Mouse (Mus musculus) limb, embryonic 11.5 days (tissue): Measurements from ENCODE around the gene Insl3. TPM values are rescaled to one million over a fixed set of nuclear protein-coding genes. Genes with fewer than 3 reads are reported as not detected.
"Not testable (repeated sequence)": the region's sequence is repeated elsewhere in the genome, so short reads cannot be mapped to it uniquely, and the experiment has no call there.

Experiments used
- ATAC-seq: fragments of 200-750 bp; cut with Nextera tagmentation; 2 replicates; pipeline ENCODE4 v1.8.0; 2017; ENCODE audit warnings: low read depth; ENCODE audit not compliant: insufficient number of reproducible peaks, low FRiP score, low TSS enrichment
- DNase-seq: peaks from one replicate; pipeline ENCODE4 v3.0.0-alpha.2; 2015; ENCODE audit warnings: low spot score
- H3K27ac ChIP-seq: fragments of 300-500 bp; sonication (generic); replicated peaks from 2 replicates; pipeline ENCODE4 v1.5.1; 2014; ENCODE audit warnings: low read depth, mild to moderate bottlenecking, low read length
- H3K27me3 ChIP-seq: fragments of 300-500 bp; sonication (generic); 2 replicates; pipeline ENCODE4 v1.6.1; 2014; ENCODE audit warnings: mild to moderate bottlenecking, low read length, mixed read lengths; ENCODE audit not compliant: control insufficient read depth, insufficient read depth
- H3K36me3 ChIP-seq: fragments of 300-500 bp; sonication (generic); 2 replicates; pipeline ENCODE4 v1.6.1; 2014; ENCODE audit warnings: mild to moderate bottlenecking, low read length, moderate library complexity, mixed read lengths; ENCODE audit not compliant: control insufficient read depth, insufficient read depth
- H3K4me1 ChIP-seq: fragments of 300-500 bp; sonication (generic); 2 replicates; pipeline ENCODE4 v1.6.1; 2014; ENCODE audit warnings: low read length, mixed read lengths; ENCODE audit not compliant: control insufficient read depth, insufficient read depth
- H3K4me2 ChIP-seq: fragments of 300-500 bp; sonication (generic); 2 replicates; pipeline ENCODE4 v1.6.1; 2014; ENCODE audit warnings: low read depth, mild to moderate bottlenecking, moderate library complexity; ENCODE audit not compliant: severe bottlenecking
- H3K4me3 ChIP-seq: fragments of 300-500 bp; sonication (generic); 2 replicates; pipeline ENCODE4 v1.5.1; 2014; ENCODE audit warnings: low read depth, low read length
- H3K9ac ChIP-seq: fragments of 300-500 bp; sonication (generic); 2 replicates; pipeline ENCODE4 v1.6.1; 2014; ENCODE audit warnings: mild to moderate bottlenecking, low read length
- H3K9me3 ChIP-seq: fragments of 300-500 bp; sonication (generic); 2 replicates; pipeline ENCODE4 v1.6.1; 2016; ENCODE audit warnings: low read length; ENCODE audit not compliant: control insufficient read depth
- WGBS: fragments of 180-500 bp; shearing (Covaris S2); extraction: QIAGEN DNeasy Blood & Tissue Kit; methylation state at CpG from one replicate; pipeline ENCODE4 v1.1.7; 2014; 5-methylcytosine and 5-hydroxymethylcytosine counted together
- polyA plus RNA-seq: library from polyadenylated mRNA; unstranded; fragments of >200 nt; fragmentation: Nextera tagmentation; extraction: Ambion mirVana; gene quantifications from 2 replicates; pipeline ENCODE4 v1.2.1, GENCODE M21; 2014

Insl3 gene
- polyA plus RNA-seq, 1 experiment from 2014 or later: not detected

DNA sequence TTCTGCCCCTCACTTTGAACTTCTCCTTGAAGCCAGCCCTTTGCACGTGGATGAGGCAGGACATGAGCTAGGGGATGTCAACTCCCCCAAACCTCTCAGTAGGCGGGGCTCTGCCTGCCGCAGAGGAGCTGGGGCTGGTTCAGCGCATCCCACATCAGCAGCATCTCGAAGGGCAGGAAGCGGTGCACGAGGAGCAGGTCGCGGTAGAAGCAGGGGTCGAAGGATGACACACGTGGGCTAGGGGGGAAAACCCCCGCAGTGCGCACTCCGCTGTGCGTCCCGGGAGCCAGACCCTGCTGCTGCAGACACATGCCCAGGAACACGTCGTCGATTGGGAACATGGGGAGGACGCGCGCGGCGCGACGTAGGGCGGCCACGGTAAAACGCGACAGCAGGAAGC lies 3.5 kb downstream of the Insl3 start:
- ATAC-seq: no peak; the same call in 1 of the 2 replicates
- H3K4me3 ChIP-seq: no peak overlapping the region
- 3% methylated on average over 30 of the region's 30 CpGs for WGBS
- DNase-seq: no peak
- no peaks in the 10 kb centered on the region for H3K9me3 ChIP-seq
- H3K36me3 ChIP-seq: no peaks in the 10 kb centered on the region
- no peak overlapping the region for H3K27ac ChIP-seq
- H3K4me2 ChIP-seq: no peak overlapping the region
- H3K4me1 ChIP-seq: 0 out of 2 replicates have a peak, but pooled peaks cover 5% of the 10 kb centered on the region
- peaks cover 83% of the 10 kb centered on the region for H3K27me3 ChIP-seq
- H3K9ac ChIP-seq: no peak overlapping the region

DNA sequence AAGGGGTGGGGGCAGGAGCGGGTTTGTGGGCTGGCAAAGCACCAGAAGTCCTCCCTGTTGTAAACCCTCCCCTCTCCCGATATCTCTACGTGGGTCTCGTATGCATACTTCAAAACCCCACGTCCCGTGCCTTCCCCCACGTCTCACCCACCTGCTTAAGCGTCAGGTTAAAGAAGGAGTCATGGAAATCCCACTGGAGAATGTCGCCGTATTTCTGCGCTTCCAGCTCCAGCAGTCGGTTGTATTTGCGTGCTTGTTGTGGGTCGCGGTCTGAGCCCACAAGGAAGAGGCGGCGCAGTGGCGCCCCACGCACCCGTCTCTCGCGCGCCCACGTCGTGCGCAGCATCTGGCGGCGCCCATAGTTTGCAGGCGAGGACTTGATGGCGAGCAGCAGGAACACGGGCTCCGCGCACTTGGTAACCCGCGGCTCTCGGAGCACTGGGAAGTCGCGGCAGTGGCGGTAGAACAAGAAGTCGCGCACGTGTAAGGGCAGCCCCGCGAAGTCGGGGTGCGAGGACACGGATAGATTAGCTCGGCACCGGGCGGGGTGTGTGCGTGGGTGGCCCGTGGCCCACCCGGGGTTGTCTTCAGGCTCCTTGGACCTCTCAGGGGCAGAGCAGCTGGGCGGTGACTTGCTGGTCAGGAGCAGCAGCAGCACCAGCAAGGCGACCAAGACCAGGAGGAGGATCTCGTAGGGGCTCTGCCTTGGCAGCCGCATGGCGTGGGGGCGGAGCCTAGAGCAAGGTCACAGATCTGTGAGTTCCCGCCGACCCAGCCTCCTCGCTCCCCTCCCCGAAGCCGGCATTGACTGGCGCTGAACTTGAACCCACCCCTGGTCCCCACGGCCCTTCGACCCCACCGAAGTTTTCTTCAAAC lies 4.4 kb downstream of the Insl3 start:
- Histone ChIP-seq H3K27me3 (peaks cover 74% of the 10 kb centered on the region), H3K4me1 (0 out of 2 replicates have a peak, but pooled peaks cover 2% of the 10 kb centered on the region), H3K9me3 (no peaks in the 10 kb centered on the region), H3K27ac (no peak overlapping the region), H3K36me3 (no peaks in the 10 kb centered on the region), H3K4me3 (no peak overlapping the region), H3K9ac (no peak overlapping the region), H3K4me2 (peak overlapping the region; percentile 12; the same call in 1 of the 2 replicates)
- ATAC-seq: no peak
- no peak for DNase-seq
- WGBS: 9% methylated on average over 68 of the region's 68 CpGs

DNA sequence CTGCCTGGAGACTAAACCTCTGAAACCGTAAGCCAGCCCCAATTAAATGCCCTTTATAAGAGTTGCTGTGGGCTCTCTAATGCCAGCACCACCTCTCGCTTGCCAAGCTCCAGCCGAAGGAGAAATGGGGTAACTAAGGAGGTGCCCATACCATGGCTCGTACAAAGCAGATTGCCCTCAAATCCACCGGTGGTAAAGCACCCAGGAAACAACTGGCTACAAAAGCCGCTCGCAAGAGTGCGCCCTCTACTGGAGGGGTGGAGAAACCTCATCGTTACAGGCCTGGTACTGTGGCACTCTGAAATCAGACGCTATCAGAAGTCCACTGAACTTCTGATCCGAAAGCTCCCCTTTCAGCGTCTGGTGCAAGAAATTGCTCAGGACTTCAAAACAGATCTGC lies 6.4 kb downstream of the Insl3 start:
- H3K4me1 ChIP-seq, H3K27ac ChIP-seq, H3K4me3 ChIP-seq, H3K9ac ChIP-seq, H3K4me2 ChIP-seq, ATAC-seq, DNase-seq, H3K9me3 ChIP-seq, H3K36me3 ChIP-seq: not testable (repeated sequence)
- H3K27me3 ChIP-seq: peaks cover 64% of the 10 kb centered on the region
- WGBS: 70% methylated on average over 12 of the region's 12 CpGs

DNA sequence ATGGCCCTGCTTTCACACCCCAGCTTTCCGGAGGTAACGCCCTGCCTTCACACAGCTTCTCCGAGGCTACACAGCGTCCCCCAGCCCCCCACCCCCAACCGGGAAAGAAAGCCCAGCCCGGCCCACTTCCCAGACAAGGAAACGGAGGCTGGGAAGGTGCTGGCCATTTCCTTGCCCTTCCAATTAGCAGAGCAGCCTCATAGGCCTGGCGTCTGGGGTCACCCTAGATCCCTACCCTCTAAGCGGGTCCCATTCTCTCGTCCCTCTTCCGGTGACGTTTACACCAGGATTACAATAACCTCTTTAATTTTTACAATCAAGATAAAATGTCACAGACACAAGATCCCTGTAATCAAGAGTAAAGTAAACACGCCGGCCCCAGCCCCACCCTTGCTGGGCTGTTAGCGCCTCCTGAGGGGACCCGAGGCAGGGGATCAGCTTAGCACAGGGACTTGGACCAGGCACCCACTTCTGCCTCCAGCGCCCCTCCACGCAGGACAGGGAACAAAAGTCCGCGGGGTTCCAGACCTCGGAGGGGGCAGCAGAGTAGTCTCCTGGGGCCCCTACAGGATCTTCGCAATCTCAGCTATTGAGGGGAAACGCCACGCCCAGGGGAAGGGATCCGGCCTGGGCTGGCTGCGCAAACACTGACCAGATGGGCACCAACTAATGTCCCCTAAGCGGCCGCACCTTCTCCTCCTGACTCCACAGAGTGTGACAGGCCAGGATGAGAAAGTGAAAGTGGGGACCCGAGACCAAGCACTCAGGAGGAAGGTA lies 11.7 kb downstream of the Insl3 start:
- Histone ChIP-seq H3K4me2 (no peak overlapping the region; the same call in 1 of the 2 replicates), H3K4me1 (no peaks in the 10 kb centered on the region), H3K27me3 (peaks cover 39% of the 10 kb centered on the region), H3K9ac (0 out of 2 replicates have a peak overlapping the region, but pooled peaks have one; percentile 17), H3K4me3 (no peak overlapping the region), H3K36me3 (no peaks in the 10 kb centered on the region), H3K27ac (no peak overlapping the region), H3K9me3 (no peaks in the 10 kb centered on the region)
- 4% methylated on average over 29 of the region's 29 CpGs for WGBS
- ATAC-seq (no peak), DNase-seq (no peak)

DNA sequence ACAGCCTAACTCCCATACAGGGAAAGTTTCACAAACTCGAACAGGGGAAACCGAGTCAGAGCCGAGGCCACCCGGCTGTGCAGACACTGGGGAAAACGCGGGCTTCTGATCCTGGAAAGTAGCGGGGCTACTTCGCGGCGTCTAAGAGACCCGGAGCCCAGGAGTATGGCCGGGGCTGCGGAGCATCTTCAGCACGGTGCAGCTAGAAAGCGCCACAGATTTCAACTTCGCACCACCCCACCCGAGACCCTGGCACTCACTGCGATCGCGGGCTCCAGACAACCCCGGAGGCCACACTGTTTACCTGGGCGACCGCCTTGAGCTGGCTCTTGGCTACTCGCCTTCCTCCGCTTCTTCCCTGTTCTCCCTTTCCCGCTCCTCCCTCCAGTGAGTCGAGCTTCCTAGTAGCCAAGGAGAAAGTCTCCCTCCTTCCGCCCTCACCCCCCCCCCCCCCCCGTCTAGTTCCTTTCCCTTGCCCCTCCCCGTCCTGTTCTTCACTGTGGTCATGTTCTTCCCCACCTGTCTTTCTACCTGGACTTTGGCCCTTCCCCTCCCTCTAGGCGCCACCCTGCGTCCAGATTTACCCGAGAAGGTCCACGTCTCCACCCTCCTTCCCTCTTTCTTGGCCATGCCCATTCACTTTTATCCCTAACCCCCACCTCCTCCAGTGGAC lies 12.5 kb downstream of the Insl3 start, which contains the start of gene B3gnt3:
B3gnt3 (minus strand) TSS at position 376 of the 673 bp plus-strand sequence.
- no peak for DNase-seq
- H3K9me3 ChIP-seq: no peaks in the 10 kb centered on the region
- peaks cover 38% of the 10 kb centered on the region for H3K27me3 ChIP-seq
- H3K4me2 ChIP-seq: no peak within 1 kb of the TSS; the same call in 1 of the 2 replicates
- H3K36me3 ChIP-seq: no peaks in the 10 kb centered on the region
- H3K27ac ChIP-seq: no peak within 1 kb of the TSS
- no peak within 1 kb of the TSS for H3K4me3 ChIP-seq
- 0 out of 2 replicates have a peak within 1 kb of the TSS, but pooled peaks have one; percentile 17 for H3K9ac ChIP-seq
- 0 out of 2 replicates have a peak, but pooled peaks have one; percentile 8 for ATAC-seq
- no peaks in the 10 kb centered on the region for H3K4me1 ChIP-seq
- WGBS: 18% methylated on average over 32 of the region's 34 CpGs

GRCm38 (mm10) chr8:71702087-71702432 lies 13.0 kb downstream of the Insl3 start:
- ATAC-seq (no peak), DNase-seq (no peak)
- Histone ChIP-seq H3K9me3 (no peaks in the 10 kb centered on the region), H3K4me3 (no peak overlapping the region), H3K4me1 (no peaks in the 10 kb centered on the region), H3K27ac (no peak overlapping the region), H3K4me2 (no peak overlapping the region), H3K27me3 (peaks cover 36% of the 10 kb centered on the region), H3K36me3 (no peaks in the 10 kb centered on the region), H3K9ac (no peak overlapping the region)
- 29% methylated on average over 4 of the region's 4 CpGs for WGBS

- 81% methylated on average over 3 of the region's 3 CpGs for WGBS
- H3K27me3 ChIP-seq: peaks cover 42% of the 10 kb centered on the region
- no peaks in the 10 kb centered on the region for H3K36me3 ChIP-seq
- H3K9me3 ChIP-seq: no peaks in the 10 kb centered on the region
- H3K27ac ChIP-seq: no peak overlapping the region
- no peak for DNase-seq
- H3K9ac ChIP-seq: no peak overlapping the region
- no peak overlapping the region for H3K4me2 ChIP-seq
- ATAC-seq: no peak
- H3K4me3 ChIP-seq: no peak overlapping the region
- H3K4me1 ChIP-seq: no peaks in the 10 kb centered on the region
Measured at GRCm38 (mm10) chr8:71702923-71703322, 13.9 kb downstream of the Insl3 start.

DNA sequence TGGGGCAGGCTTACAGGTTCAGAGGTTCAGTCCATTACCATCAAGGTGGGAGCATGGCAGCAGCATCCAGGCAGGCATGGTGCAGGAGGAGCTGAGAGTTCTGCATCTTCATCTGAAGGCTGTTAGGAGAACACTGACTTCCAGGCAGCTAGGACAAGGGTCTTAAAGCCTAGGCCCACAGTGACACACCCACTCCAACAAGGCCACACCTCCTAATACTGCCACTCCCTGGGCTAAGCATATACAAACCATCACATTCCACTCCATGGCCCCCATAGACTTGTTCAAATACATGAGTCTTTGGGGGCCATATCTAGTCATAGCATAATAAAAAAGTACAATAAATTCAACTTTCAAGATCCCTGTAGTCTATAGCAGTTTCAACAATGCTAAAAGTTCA lies 14.4 kb downstream of the Insl3 start:
- not testable (repeated sequence) for H3K4me2 ChIP-seq, ATAC-seq, H3K4me3 ChIP-seq, H3K27ac ChIP-seq, H3K36me3 ChIP-seq, H3K9ac ChIP-seq, H3K9me3 ChIP-seq, DNase-seq, H3K4me1 ChIP-seq
- H3K27me3 ChIP-seq: peaks cover 47% of the 10 kb centered on the region
